Mouse (Mus musculus) left cerebral cortex, adult 9 months (tissue): Measurements from ENCODE around the gene Ucn2.

Source experiments
- DNase-seq, 2 experiments: peaks; one replicate each; pipeline ENCODE4 v3.0.0; 2022; ENCODE audit warnings: low spot score in 2 of 2

Gene Ucn2

DNA sequence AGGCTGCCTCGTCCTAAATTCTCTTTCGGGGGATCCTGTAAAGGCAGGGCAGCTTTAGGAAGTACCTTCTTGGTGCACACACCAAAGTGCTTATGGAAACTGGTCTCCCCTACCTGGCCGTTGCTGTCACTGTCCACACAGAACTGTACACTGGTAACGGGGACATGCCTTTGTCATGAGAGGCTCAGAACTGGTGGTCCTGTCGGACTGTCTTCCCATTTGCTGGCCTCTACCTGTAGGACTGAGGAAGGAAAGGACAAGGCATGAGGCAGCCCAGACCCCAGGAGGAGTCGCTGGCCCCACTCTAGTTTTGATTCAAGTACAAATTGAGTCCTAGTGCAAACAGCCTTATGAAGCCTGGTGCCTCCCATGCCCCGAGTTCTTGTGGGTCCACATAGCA lies 45.2 kb downstream of the Ucn2 start:
- no peak for DNase-seq

DNA sequence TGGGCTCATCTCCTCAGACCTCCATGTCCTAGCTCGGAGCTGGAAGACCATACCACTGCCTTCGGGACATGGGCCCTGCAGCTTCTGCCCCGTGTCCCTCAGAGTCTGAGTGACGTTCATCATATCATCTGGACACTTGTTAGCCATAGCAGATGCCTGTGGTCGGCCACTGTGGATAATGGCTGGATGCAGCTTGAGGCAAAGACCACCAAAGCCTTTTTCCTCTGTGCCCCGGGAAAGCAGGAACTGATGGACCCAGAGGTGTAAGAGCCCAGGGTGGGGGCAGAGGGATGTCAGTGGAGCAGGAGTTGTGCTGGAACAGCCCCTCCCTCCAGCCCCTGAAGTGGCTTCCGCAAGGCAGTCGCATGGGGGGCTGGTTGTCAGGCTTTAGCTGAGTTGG lies 45.9 kb downstream of the Ucn2 start:
- DNase-seq, result no peak

DNA sequence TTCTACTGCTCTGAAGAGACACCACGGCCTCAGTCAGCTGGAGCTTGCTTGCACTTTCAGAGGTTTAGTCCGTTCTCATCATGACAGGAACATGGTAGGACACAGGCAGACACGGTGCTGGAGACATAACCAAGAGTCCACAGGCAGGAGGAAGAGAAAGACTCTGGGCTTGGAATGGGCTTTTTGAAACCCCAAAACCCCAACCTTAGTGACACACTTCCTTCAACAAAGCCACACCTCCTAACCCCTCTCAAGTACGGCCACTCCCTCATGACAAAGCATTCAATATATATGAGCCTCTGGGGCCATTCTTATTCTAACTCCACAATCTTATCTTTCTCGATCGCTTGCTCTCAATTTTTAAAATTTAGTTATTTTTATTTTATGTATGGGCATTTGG lies 46.6 kb downstream of the Ucn2 start:
- no peak for DNase-seq
